Mouse (Mus musculus) brain, adult 2 months (tissue): ENCODE measurements around the gene Cpa4.
A peak's percentile ranks its signal among the peaks of the same experiment; 100 is the strongest.

ENCODE experiments used
- DNase-seq: peaks from one replicate; pipeline ENCODE4 v3.0.0; 2011; ENCODE audit warnings: low read depth, low spot score

The Cpa4 gene

GRCm38 (mm10) chr6:30624763-30625162, 56.6 kb downstream of the Cpa4 start:
- DNase-seq: no peak

GRCm38 (mm10) chr6:30628152-30628551, 60.0 kb downstream of the Cpa4 start:
- DNase-seq: peak; percentile 58

- no peak for DNase-seq
Measured at GRCm38 (mm10) chr6:30629989-30630388, 61.8 kb downstream of the Cpa4 start.

- no peak for DNase-seq
Measured at GRCm38 (mm10) chr6:30635361-30635862, 67.2 kb downstream of the Cpa4 start.

- no peak for DNase-seq
Measured at GRCm38 (mm10) chr6:30636186-30636842, 68.1 kb downstream of the Cpa4 start.

GRCm38 (mm10) chr6:30638674-30639268, 70.6 kb downstream of the Cpa4 start, which contains the start of gene Cpa1:
Gene Cpa1 (plus strand): TSS chr6:30639218.
- DNase-seq: no peak
